Mouse (Mus musculus) heart, adult 9 months (tissue): ENCODE results near the gene Lgals12.

Experiments
- DNase-seq, 2 experiments: peaks; one replicate each; pipeline ENCODE4 v3.0.0; 2022; ENCODE audit warnings: low spot score in 2 of 2

Gene Lgals12

DNA sequence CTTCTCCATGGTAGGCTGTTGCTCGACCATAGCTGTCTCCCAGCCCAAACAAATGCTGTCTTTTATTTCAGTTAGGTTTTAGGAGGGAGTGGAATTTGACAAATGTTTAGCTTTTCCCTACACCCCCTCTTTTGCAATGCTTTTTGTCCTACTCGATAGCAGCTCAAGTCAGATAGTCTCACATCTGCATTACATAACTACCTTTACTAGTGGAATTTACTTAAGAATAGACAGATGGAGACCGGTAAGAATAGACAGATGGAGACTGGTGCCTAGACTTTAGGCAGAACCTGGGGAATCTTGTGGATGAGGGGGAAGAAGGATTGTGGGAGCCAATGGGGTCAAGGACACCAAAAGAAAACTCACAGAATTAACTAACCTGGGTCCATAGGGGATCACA is 23.4 kb downstream of the Lgals12 start:
- DNase-seq: no peak

DNA sequence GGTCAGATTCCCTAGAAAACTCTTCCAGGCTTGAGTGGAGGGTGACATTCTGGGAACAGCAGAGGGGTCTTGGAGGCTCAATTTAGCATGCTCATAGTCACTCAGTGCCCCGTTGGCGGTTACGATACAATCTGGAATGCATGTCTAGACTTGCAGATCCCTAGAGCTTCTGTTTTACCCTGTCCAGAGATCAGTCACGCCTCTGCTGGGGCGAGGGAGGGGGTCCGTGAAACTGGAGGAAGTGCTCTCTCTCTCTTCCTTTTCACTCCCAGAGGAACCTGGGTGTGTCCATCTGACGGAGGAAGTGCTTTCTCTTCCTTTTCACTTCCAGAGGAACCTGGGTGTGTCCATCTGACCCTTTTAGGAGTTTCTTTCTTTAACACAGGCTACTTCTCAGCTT is 23.9 kb downstream of the Lgals12 start:
- DNase-seq: peak; percentile 50 to 69

DNA sequence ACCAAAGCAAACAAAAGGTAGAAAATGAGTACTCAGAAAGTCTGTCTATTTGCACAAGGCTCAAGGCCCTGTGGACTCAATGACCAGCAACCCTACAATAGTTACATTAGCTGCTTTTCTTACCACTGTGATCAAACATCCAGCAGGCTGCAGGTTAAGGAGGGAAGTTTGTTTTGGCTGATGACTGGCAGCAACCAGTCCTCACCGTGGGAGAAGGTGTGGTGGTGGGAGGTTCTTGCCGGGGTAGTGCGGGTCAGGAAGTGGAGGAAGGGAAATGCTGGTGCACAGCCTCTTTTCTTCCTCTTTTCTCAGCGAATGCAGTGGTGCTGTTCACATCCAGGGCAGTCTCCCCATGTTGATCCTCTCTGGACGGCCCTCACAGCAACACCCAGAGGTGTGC is 26.0 kb downstream of the Lgals12 start:
- no peak for DNase-seq

GRCm38 (mm10) chr19:7577710-7578109 is 29.3 kb downstream of the Lgals12 start:
- peak in 1 of 2 experiments; percentile 17 for DNase-seq

DNA sequence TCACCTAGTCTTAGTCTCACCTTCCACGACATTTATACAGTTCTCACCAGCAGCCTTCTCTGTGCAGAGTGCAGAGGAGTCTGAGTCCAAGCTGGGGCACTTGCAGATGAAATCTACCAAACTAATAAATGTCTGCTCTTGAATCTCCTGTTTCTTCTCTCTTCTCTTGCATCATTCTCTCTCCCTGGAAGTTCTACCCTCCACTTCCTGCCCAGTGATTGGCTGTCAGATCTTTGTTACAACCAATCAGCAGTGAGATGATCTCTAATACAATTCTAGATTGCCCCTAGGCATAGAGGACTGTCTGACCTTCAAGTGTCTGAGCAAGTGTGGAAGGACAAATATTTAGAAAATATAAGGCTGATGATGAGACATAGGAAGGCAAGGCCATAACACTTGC is 30.8 kb downstream of the Lgals12 start:
- DNase-seq: no peak

DNA sequence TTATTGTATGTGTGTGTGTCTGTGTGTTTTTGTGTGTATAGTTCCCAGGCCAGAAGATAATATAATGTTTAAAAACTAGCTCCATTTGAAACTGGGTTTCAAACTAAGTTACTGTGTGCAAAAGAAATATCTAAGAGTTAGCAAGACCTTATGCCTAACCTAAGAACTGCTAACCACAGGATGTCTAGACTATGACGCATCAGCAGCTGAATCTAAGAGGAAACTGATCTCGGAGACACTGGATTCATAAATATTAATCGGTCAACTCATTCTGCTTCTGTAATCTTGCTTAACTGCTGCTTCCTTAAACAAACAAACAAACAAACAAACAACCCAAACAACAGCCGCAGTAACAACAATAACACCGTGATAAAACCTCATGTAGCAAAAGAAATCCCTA is 37.3 kb downstream of the Lgals12 start:
- DNase-seq: no peak

DNA sequence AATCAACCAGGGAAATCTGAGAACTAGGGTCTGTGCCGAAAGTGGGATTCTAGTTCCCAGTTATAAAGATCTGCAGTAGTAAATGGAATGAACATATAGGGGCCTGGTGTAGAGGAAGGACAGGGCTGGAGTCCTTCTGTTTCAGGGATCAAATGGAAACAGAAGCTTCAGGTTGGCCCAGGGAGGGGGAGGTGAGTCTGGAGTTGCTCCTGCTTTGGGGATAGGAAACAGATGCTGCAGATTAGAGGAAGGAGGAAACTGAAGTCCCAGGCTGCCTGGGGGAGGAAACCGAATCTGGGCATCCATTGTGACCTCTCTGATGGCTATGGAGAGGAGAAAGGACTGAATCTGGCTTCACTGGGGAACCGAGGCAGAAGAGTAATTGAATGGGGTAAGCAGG is 38.6 kb downstream of the Lgals12 start:
- peak in 1 of 2 experiments; percentile 32 for DNase-seq

- no peak for DNase-seq
These were observed 40.2 kb downstream of the Lgals12 start for GRCm38 (mm10) chr19:7566826-7567225.

DNA sequence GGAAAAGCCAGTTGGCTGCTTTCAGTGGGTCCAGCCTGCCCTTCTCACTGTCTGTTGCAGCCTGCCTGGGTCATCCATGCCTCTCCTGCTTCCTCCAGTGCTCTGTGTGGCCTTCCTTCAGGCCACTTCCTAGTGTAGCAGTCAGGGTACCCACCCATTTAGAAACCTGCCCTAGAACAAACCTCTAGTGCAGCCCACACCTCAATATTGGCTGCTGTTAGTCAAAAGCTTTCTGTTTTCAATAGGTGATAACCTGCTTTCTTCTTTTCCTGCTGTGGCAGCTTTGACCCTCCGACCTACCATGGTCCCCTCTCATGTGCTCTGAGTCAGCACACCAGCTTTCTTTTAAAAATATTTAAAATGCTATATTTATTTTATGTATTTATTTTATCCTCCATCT is 42.5 kb downstream of the Lgals12 start:
- DNase-seq: no peak

GRCm38 (mm10) chr19:7563676-7564075 is 43.3 kb downstream of the Lgals12 start:
- no peak for DNase-seq

DNA sequence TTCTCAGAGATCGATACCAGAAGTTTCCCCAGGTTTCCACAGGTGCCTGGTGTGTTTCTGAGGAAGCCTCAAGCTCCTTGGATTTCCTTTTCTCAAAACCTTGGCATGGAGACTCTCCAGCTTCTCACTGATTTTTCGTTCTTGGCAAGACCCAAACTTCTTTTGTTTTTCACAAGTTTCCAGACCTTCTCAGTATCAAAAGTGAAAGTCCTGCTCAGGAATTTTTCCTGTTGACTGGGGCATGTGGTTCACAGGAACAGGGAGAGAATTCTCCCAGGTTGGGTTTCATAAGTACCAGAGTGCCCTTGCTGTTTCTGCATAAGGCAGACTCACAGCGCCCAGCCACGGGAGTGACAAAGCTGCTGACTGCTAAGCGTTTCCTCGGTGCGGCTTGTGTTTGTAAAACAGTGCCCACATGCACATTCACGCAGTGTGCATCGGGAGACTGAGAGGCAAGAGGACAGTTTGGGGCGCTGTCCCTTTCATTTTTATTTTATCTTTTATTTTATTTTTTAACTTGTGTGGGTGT is 44.3 kb downstream of the Lgals12 start:
- DNase-seq: peak in 1 of 2 experiments; percentile 47

DNA sequence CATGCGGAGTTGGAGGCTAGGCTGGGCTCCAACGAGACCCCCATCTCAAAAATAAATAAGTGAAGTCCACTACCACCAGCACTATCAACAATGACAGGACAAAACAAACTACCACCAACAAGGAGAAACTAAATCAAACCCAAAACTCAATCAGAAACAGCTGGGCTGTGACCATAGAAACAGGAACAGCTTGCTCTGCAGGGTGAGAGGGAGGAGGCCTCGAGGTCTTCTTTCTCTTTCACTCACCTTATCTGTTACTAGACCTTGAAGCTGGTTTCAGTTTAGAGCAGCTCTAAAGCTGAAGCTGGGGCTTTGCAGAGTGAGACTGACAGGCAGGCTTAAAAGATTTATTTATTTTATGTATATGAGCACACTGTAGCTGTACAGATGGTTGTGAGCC is 45.5 kb downstream of the Lgals12 start:
- no peak for DNase-seq

GRCm38 (mm10) chr19:7559986-7560385 is 47.0 kb downstream of the Lgals12 start:
- DNase-seq: no peak

- no peak for DNase-seq
These were observed 48.3 kb downstream of the Lgals12 start for GRCm38 (mm10) chr19:7558675-7559074.

- DNase-seq: peak; percentile 6 to 21
These were observed 49.1 kb downstream of the Lgals12 start for GRCm38 (mm10) chr19:7557844-7558243.

DNA sequence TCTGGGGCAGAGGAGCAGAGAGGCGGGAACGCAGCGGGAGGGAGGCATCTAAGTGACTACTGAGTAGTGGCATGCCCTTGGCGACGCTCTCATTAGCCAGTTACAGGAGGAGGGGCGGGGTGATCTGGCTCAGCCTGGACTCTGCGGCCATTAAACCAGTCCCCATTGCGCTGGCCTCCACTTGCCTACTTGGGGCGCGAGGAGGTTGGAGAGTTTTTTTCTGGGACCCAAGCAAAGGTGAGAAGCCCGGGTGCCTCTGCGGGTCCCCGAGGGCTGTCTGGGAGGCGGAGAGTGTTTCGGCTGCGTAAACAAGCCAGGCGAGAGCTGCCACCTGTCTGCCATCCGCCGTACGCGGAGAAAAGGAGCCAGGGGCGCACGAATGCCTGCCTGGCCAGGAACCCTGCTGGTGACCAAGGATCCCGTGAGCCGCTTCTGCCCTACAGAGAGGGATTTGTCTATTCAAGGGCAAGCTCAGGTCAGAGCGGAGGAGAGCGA is 49.6 kb downstream of the Lgals12 start, which contains the start of gene Pla2g16:
Gene Pla2g16, plus strand, starts transcription at position 132 of the 495 bp plus-strand sequence.
- DNase-seq: peak; percentile 80 to 83

- DNase-seq: no peak
These were observed 50.4 kb downstream of the Lgals12 start for GRCm38 (mm10) chr19:7556641-7557040.

GRCm38 (mm10) chr19:7554881-7555280 is 52.1 kb downstream of the Lgals12 start:
- no peak for DNase-seq

- DNase-seq: no peak
These were observed 53.6 kb downstream of the Lgals12 start for GRCm38 (mm10) chr19:7553441-7553840.

- DNase-seq: no peak
These were observed 54.7 kb downstream of the Lgals12 start for GRCm38 (mm10) chr19:7552301-7552673.

- DNase-seq: no peak
These were observed 55.3 kb downstream of the Lgals12 start for GRCm38 (mm10) chr19:7551550-7552300.

- DNase-seq: no peak
These were observed 58.1 kb downstream of the Lgals12 start for GRCm38 (mm10) chr19:7548924-7549323.
